Mouse (Mus musculus) megakaryocyte, embryonic 14.5 days (primary cell): ENCODE data around the gene Mdm1. TPM values are rescaled to one million over a fixed set of nuclear protein-coding genes. Genes with fewer than 3 reads are reported as not detected.
A peak's percentile ranks its signal among the peaks of the same experiment; 100 is the strongest.

Experiments
- H3K27me3 ChIP-seq: replicated peaks from 2 replicates; pipeline ENCODE3; 2012; ENCODE audit warnings: inconsistent platforms
- H3K36me3 ChIP-seq: replicated peaks from 2 replicates; pipeline ENCODE3; 2012; ENCODE audit warnings: low read length, inconsistent platforms, mixed read lengths
- H3K4me1 ChIP-seq: 2 replicates; pipeline ENCODE4 v1.6.1; 2012; ENCODE audit warnings: inconsistent platforms
- H3K4me3 ChIP-seq: replicated peaks from 2 replicates; pipeline ENCODE3; 2012; ENCODE audit warnings: moderate library complexity, mild to moderate bottlenecking, inconsistent platforms
- H3K9me3 ChIP-seq: 2 replicates; pipeline ENCODE4 v1.6.1; 2012; ENCODE audit warnings: inconsistent platforms
- FLI1 ChIP-seq: IDR thresholded peaks from 2 replicates; pipeline ENCODE4 v1.6.1; 2012; ENCODE audit warnings: low read length, inconsistent platforms, mixed read lengths
- GATA1 ChIP-seq: IDR thresholded peaks from 3 replicates; pipeline ENCODE4 v1.6.1; 2012; ENCODE audit warnings: mixed read lengths, low read length, inconsistent platforms, borderline replicate concordance
- polyA plus RNA-seq: library from polyadenylated mRNA; stranded (reverse); fragments of >175 nt; gene quantifications from 2 replicates; pipeline ENCODE4 v1.2.3, GENCODE M21; 2012; ENCODE audit warnings: low replicate concordance; ENCODE audit not compliant: insufficient read depth

Mdm1 gene
- polyA plus RNA-seq, 1 experiment: 54.4 TPM

GRCm38 (mm10) chr10:118107031-118107430 lies 34.6 kb upstream of the Mdm1 start:
- peaks cover 76% of the 10 kb centered on the region for H3K4me1 ChIP-seq
- H3K27me3 ChIP-seq: no peaks in the 10 kb centered on the region
- TF ChIP-seq GATA1: no peak
- TF ChIP-seq FLI1: no peak
- H3K4me3 ChIP-seq: no peak overlapping the region
- no peaks in the 10 kb centered on the region for H3K36me3 ChIP-seq
- no peaks in the 10 kb centered on the region for H3K9me3 ChIP-seq

GRCm38 (mm10) chr10:118110006-118110920 lies 31.3 kb upstream of the Mdm1 start:
- Histone ChIP-seq H3K9me3 (no peaks in the 10 kb centered on the region), H3K4me1 (peaks cover 75% of the 10 kb centered on the region)
- TF ChIP-seq FLI1 (no peak), GATA1 (no peak)

GRCm38 (mm10) chr10:118110921-118111301 lies 30.7 kb upstream of the Mdm1 start:
- TF ChIP-seq FLI1 (no peak), GATA1 (no peak)
- Histone ChIP-seq H3K4me1 (peaks cover 69% of the 10 kb centered on the region), H3K27me3 (no peaks in the 10 kb centered on the region), H3K36me3 (no peaks in the 10 kb centered on the region), H3K9me3 (no peaks in the 10 kb centered on the region), H3K4me3 (no peak overlapping the region)

More at GRCm38 (mm10) chr10:118110006-118110920, 31.3 kb upstream of the Mdm1 start:
- Histone ChIP-seq H3K36me3 (no peaks in the 10 kb centered on the region), H3K27me3 (no peaks in the 10 kb centered on the region), H3K4me3 (peak overlapping the region; percentile 28)

- peak overlapping the region; percentile 53 for H3K4me3 ChIP-seq
- peaks cover 62% of the 10 kb centered on the region for H3K4me1 ChIP-seq
- no peaks in the 10 kb centered on the region for H3K27me3 ChIP-seq
- TF ChIP-seq GATA1: no peak
- TF ChIP-seq FLI1: no peak
- no peaks in the 10 kb centered on the region for H3K9me3 ChIP-seq
- H3K36me3 ChIP-seq: no peaks in the 10 kb centered on the region
These were observed 30.0 kb upstream of the Mdm1 start for GRCm38 (mm10) chr10:118111621-118112020.

- H3K36me3 ChIP-seq: no peaks in the 10 kb centered on the region
- peaks cover 59% of the 10 kb centered on the region for H3K4me1 ChIP-seq
- no peak for TF ChIP-seq GATA1
- no peak for TF ChIP-seq FLI1
- H3K9me3 ChIP-seq: no peaks in the 10 kb centered on the region
- no peaks in the 10 kb centered on the region for H3K27me3 ChIP-seq
- H3K4me3 ChIP-seq: peak overlapping the region; percentile 18
These were observed 29.2 kb upstream of the Mdm1 start for GRCm38 (mm10) chr10:118112294-118112893.

- Histone ChIP-seq H3K27me3 (no peaks in the 10 kb centered on the region), H3K9me3 (no peaks in the 10 kb centered on the region), H3K36me3 (no peaks in the 10 kb centered on the region), H3K4me1 (peaks cover 59% of the 10 kb centered on the region), H3K4me3 (no peak overlapping the region)
- TF ChIP-seq FLI1 (no peak), GATA1 (no peak)
These were observed 28.3 kb upstream of the Mdm1 start for GRCm38 (mm10) chr10:118113256-118113682.

GRCm38 (mm10) chr10:118114271-118114670 lies 27.3 kb upstream of the Mdm1 start:
- Histone ChIP-seq H3K9me3 (no peaks in the 10 kb centered on the region), H3K4me1 (peaks cover 52% of the 10 kb centered on the region)
- TF ChIP-seq GATA1: no peak
- TF ChIP-seq FLI1: no peak

GRCm38 (mm10) chr10:118116456-118116855 lies 25.2 kb upstream of the Mdm1 start:
- Histone ChIP-seq H3K9me3 (0 out of 2 replicates have a peak, but pooled peaks cover 3% of the 10 kb centered on the region), H3K4me3 (peak overlapping the region; percentile 38), H3K4me1 (peaks cover 46% of the 10 kb centered on the region), H3K27me3 (peaks cover 4% of the 10 kb centered on the region), H3K36me3 (no peaks in the 10 kb centered on the region)
- no peak for TF ChIP-seq GATA1
- no peak for TF ChIP-seq FLI1

More at GRCm38 (mm10) chr10:118114271-118114670, 27.3 kb upstream of the Mdm1 start:
- Histone ChIP-seq H3K4me3 (no peak overlapping the region), H3K27me3 (no peaks in the 10 kb centered on the region), H3K36me3 (no peaks in the 10 kb centered on the region)

- peaks cover 14% of the 10 kb centered on the region for H3K27me3 ChIP-seq
- peaks cover 27% of the 10 kb centered on the region for H3K9me3 ChIP-seq
- H3K36me3 ChIP-seq: peaks cover 2% of the 10 kb centered on the region
- TF ChIP-seq GATA1: no peak
- TF ChIP-seq FLI1: no peak
- no peak overlapping the region for H3K4me3 ChIP-seq
- H3K4me1 ChIP-seq: peaks cover 26% of the 10 kb centered on the region
These were observed 20.3 kb upstream of the Mdm1 start for GRCm38 (mm10) chr10:118121047-118121936.
